Mouse (Mus musculus): Measurements from ENCODE around the gene Dedd. TPM values are rescaled to one million over a fixed set of nuclear protein-coding genes. Genes with fewer than 3 reads are reported as not detected.
A peak's percentile ranks its signal among the peaks of the same experiment; 100 is the strongest.

Gene Dedd
- total RNA-seq, 2 experiments from 2014 or later: 40.4 to 40.9 TPM

GRCm38 (mm10) chr1:171345225-171346094 lies 16.5 kb downstream of the Dedd start, which contains the start of the genes Nit1 and Pfdn2:
Gene Nit1, minus strand, starts transcription at chr1:171345646.
Gene Pfdn2, plus strand, starts transcription at chr1:171345670.
- intact Hi-C loops (cut with DNase I): loop anchor here (1.0 to 5.0 kb wide), 3 partner anchors 17 to 233 kb away; partner anchors contain the start of genes Cfap126, Dedd and Usf1
- DNase-seq (ENCODE audit: extremely low spot score in 1 of 2, low spot score in 2 of 2): peak; percentile 91 to 93
- TF ChIP-seq CTCF (IDR thresholded peaks at IDR 0.05): no peak
- Histone ChIP-seq H3K4me3 (peak within 1 kb of the TSS; percentile 74), H3K27ac (peak within 1 kb of the TSS; percentile 88)

- DNase-seq (ENCODE audit: extremely low spot score in 1 of 2, low spot score in 2 of 2): no peak
- intact Hi-C loops (cut with DNase I): loop anchor here (5.0 kb wide), 1 partner anchor 234 kb away; the partner anchor contains the start of gene Cfap126
- no peak for TF ChIP-seq CTCF (IDR thresholded peaks at IDR 0.05)
- H3K4me3 ChIP-seq: peak overlapping the region; percentile 74
- H3K27ac ChIP-seq: peak overlapping the region; percentile 88
These were observed 17.1 kb downstream of the Dedd start for GRCm38 (mm10) chr1:171346095-171346450.

- no peak for TF ChIP-seq CTCF (IDR thresholded peaks at IDR 0.05)
- Histone ChIP-seq H3K4me3 (no peak overlapping the region), H3K27ac (no peak overlapping the region)
- DNase-seq (ENCODE audit: extremely low spot score in 1 of 2, low spot score in 2 of 2): no peak
- intact Hi-C loops (cut with DNase I): loop anchor here (5.0 kb wide), 1 partner anchor 236 kb away; the partner anchor contains the start of gene Cfap126
These were observed 19.7 kb downstream of the Dedd start for GRCm38 (mm10) chr1:171348665-171349064.

- Histone ChIP-seq H3K27ac (no peak overlapping the region), H3K4me3 (no peak overlapping the region)
- TF ChIP-seq CTCF (IDR thresholded peaks at IDR 0.05): no peak
- DNase-seq (ENCODE audit: extremely low spot score in 1 of 2, low spot score in 2 of 2): no peak
- intact Hi-C loops (cut with DNase I): loop anchor here (5.0 kb wide), 1 partner anchor 237 kb away; the partner anchor contains the start of gene Cfap126
These were observed 20.3 kb downstream of the Dedd start for GRCm38 (mm10) chr1:171349210-171349609.

GRCm38 (mm10) chr1:171355812-171356340 lies 26.9 kb downstream of the Dedd start:
- intact Hi-C loops (cut with DNase I): loop anchor here (5.0 kb wide), 1 partner anchor 34 kb away; no protein-coding TSS in a partner anchor
- no peak overlapping the region for H3K27ac ChIP-seq
- DNase-seq (ENCODE audit: extremely low spot score in 1 of 2, low spot score in 2 of 2): no peak
- no peak overlapping the region for H3K4me3 ChIP-seq
- TF ChIP-seq CTCF (IDR thresholded peaks at IDR 0.05): peak; percentile 17

GRCm38 (mm10) chr1:171356814-171357213 lies 27.9 kb downstream of the Dedd start:
- no peak for DNase-seq (ENCODE audit: extremely low spot score in 1 of 2, low spot score in 2 of 2)
- H3K27ac ChIP-seq: no peak overlapping the region
- TF ChIP-seq CTCF (IDR thresholded peaks at IDR 0.05): no peak
- H3K4me3 ChIP-seq: no peak overlapping the region
- intact Hi-C loops (cut with DNase I): loop anchor here (5.0 kb wide), 1 partner anchor 35 kb away; no protein-coding TSS in a partner anchor

- no peak for DNase-seq (ENCODE audit: extremely low spot score in 1 of 2, low spot score in 2 of 2)
- intact Hi-C loops (cut with DNase I): loop anchor here (5.0 kb wide), 1 partner anchor 36 kb away; no protein-coding TSS in a partner anchor
- peak overlapping the region; percentile 76 for H3K27ac ChIP-seq
These were observed 29.5 kb downstream of the Dedd start for GRCm38 (mm10) chr1:171358421-171358820.

GRCm38 (mm10) chr1:171360253-171360652 lies 31.3 kb downstream of the Dedd start:
- TF ChIP-seq CTCF (IDR thresholded peaks at IDR 0.05): no peak
- intact Hi-C loops (cut with DNase I): loop anchor here (10.0 kb wide), 1 partner anchor 205 kb away; no protein-coding TSS in a partner anchor

More at GRCm38 (mm10) chr1:171358421-171358820, 29.5 kb downstream of the Dedd start:
- peak; percentile 68 for TF ChIP-seq CTCF (IDR thresholded peaks at IDR 0.05)
- H3K4me3 ChIP-seq: no peak overlapping the region

GRCm38 (mm10) chr1:171360656-171361055 lies 31.7 kb downstream of the Dedd start, which contains the start of gene Klhdc9:
Gene Klhdc9, minus strand, starts transcription at chr1:171360798.
- no peak for TF ChIP-seq CTCF (IDR thresholded peaks at IDR 0.05)
- Histone ChIP-seq H3K27ac (peak within 1 kb of the TSS; percentile 97), H3K4me3 (peak within 1 kb of the TSS; percentile 59)
- intact Hi-C loops (cut with DNase I): loop anchor here (1.0 to 10.0 kb wide), 3 partner anchors 51 to 204 kb away; partner anchors contain the start of gene Usf1
- peak; percentile 81 to 85 for DNase-seq (ENCODE audit: extremely low spot score in 1 of 2, low spot score in 2 of 2)

More at GRCm38 (mm10) chr1:171360253-171360652, 31.3 kb downstream of the Dedd start:
- Histone ChIP-seq H3K27ac (peak overlapping the region; percentile 97), H3K4me3 (peak overlapping the region; percentile 59)
- peak; percentile 36 to 45 for DNase-seq (ENCODE audit: extremely low spot score in 1 of 2, low spot score in 2 of 2)

GRCm38 (mm10) chr1:171361106-171362103 lies 32.5 kb downstream of the Dedd start:
- H3K27ac ChIP-seq: peak overlapping the region; percentile 97
- TF ChIP-seq CTCF (IDR thresholded peaks at IDR 0.05): peak; percentile 95
- peak overlapping the region; percentile 59 for H3K4me3 ChIP-seq
- intact Hi-C loops (cut with DNase I): loop anchor here (1.0 to 10.0 kb wide), 3 partner anchors 50 to 203 kb away; partner anchors contain the start of gene Usf1
- peak; percentile 65 to 72 for DNase-seq (ENCODE audit: extremely low spot score in 1 of 2, low spot score in 2 of 2)

Data from left cerebral cortex, adult 2 months (tissue).